Mouse (Mus musculus): Measurements from ENCODE around the gene Cypt4.
"Not testable (repeated sequence)": the region's sequence is repeated elsewhere in the genome, so short reads cannot be mapped to it uniquely, and the experiment has no call there.

Gene Cypt4

DNA sequence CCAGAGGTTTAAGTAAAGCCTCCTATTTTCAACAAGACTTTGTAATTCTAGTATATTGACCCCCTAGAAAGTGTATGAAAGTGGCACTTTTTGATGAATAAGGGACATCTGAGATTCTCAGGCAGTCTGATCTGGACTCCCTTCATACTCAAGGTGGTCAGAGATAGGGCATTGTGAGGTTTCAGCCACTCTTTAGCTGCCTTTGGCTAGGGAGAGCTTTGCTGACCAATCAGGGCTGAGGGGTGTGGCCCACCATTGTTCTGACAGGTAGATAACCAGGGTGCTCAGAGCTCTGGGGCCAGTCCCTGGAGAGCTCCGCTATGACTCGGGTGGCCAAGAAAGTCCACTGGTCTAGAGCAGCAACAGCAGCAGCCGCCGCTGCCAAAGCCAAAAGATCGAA lies at the start of gene Cypt4:
Cypt4 (plus strand) TSS at position 301 of the 400 bp plus-strand sequence.
- DNase-seq (ENCODE audit: low spot score in 2 of 2): no peak

DNA sequence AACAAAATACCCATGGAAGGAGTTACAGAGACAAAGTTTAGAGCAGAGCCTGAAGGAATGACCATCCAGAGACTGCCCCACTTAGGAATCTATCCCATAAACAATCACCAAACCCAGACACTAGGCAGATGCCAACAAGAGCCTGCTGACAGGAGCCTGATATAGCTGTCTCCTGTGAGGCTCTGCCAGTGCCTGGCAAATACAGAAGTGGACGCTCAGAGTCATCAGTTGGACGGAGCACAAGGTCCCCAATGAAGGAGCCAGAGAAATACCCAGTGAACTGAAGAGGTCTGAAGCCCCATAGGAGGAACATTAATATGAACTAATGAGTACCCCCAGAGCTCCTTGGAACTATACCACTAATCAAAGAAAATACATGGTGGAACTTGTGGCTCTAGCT lies 12.3 kb downstream of the Cypt4 start:
- not testable (repeated sequence) for DNase-seq (ENCODE audit: low spot score in 2 of 2)

Data from right cerebral cortex, postnatal 10 days (tissue).